Mouse (Mus musculus) myocyte (in vitro differentiated cells): Measurements from ENCODE around the gene Psmg1. TPM values are rescaled to one million over a fixed set of nuclear protein-coding genes. Genes with fewer than 3 reads are reported as not detected.

Experiments used
- H3K27me3 ChIP-seq: one replicate; pipeline ENCODE4 v1.6.1; 2011; ENCODE audit not compliant: control insufficient read depth, insufficient read depth, insufficient read length
- H3K36me3 ChIP-seq: one replicate; pipeline ENCODE4 v1.6.1; 2011; ENCODE audit not compliant: control insufficient read depth, insufficient read depth
- H3K4me2 ChIP-seq: one replicate; pipeline ENCODE4 v1.6.1; 2011; ENCODE audit warnings: low read depth, control low read depth
- H3K4me3 ChIP-seq: one replicate; pipeline ENCODE4 v1.5.1; 2011; ENCODE audit warnings: mild to moderate bottlenecking, control low read depth, moderate library complexity
- H3K79me2 ChIP-seq: one replicate; pipeline ENCODE4 v1.6.1; 2011; ENCODE audit not compliant: control insufficient read depth, insufficient read depth
- H3ac ChIP-seq: one replicate; pipeline ENCODE4 v1.6.1; 2011; ENCODE audit not compliant: control insufficient read depth, insufficient read length
- CEBPB ChIP-seq: IDR thresholded peaks from 2 replicates; pipeline ENCODE4 v1.6.1; 2011; ENCODE audit warnings: mild to moderate bottlenecking, moderate library complexity; ENCODE audit not compliant: poor library complexity, insufficient read depth, severe bottlenecking
- E2F4 ChIP-seq: IDR thresholded peaks from one replicate; pipeline ENCODE4 v1.6.1; 2011; ENCODE audit warnings: mild to moderate bottlenecking, control low read depth, moderate library complexity; ENCODE audit not compliant: insufficient read depth
- MAX ChIP-seq: IDR thresholded peaks from one replicate; pipeline ENCODE4 v1.6.1; 2011; ENCODE audit warnings: low read depth, mild to moderate bottlenecking, control low read depth
- MYOD1 ChIP-seq, 3 experiments: IDR thresholded peaks; one replicate each; pipeline ENCODE4 v1.6.1; 2011; ENCODE audit warnings: control low read depth in 2 of 3, low read depth in 2 of 3, mild to moderate bottlenecking in 2 of 3, moderate library complexity in 1 of 3; ENCODE audit not compliant: insufficient read length in 2 of 3, control insufficient read depth in 1 of 3
- MYOG ChIP-seq, 3 experiments: IDR thresholded peaks; one replicate each; pipeline ENCODE4 v1.6.1; 2011; ENCODE audit warnings: control low read depth in 2 of 3, low read depth in 2 of 3, mild to moderate bottlenecking in 2 of 3; ENCODE audit not compliant: insufficient read length in 2 of 3, control insufficient read depth in 1 of 3, insufficient read depth in 1 of 3
- POLR2A ChIP-seq: IDR thresholded peaks from one replicate; pipeline ENCODE4 v1.6.1; 2011; ENCODE audit warnings: low read depth, mild to moderate bottlenecking, control low read depth, moderate library complexity; ENCODE audit not compliant: insufficient read length
- POLR2AphosphoS2 ChIP-seq: IDR thresholded peaks from one replicate; pipeline ENCODE4 v1.6.1; 2011; ENCODE audit warnings: low read depth, control low read depth; ENCODE audit not compliant: insufficient read length
- REST ChIP-seq: IDR thresholded peaks from one replicate; pipeline ENCODE4 v1.6.1; 2011; ENCODE audit warnings: mild to moderate bottlenecking, control low read depth, moderate library complexity; ENCODE audit not compliant: insufficient read depth, insufficient read length
- SRF ChIP-seq: IDR thresholded peaks from one replicate; pipeline ENCODE4 v1.6.1; 2011; ENCODE audit warnings: low read depth; ENCODE audit not compliant: control insufficient read depth, insufficient read length
- TCF12 ChIP-seq: IDR thresholded peaks from one replicate; pipeline ENCODE4 v1.6.1; 2011; ENCODE audit warnings: mild to moderate bottlenecking, control low read depth; ENCODE audit not compliant: poor library complexity, insufficient read depth, severe bottlenecking
- TCF3 ChIP-seq: IDR thresholded peaks from one replicate; pipeline ENCODE4 v1.6.1; 2011; ENCODE audit warnings: low read depth, control low read depth; ENCODE audit not compliant: insufficient read length
- USF1 ChIP-seq: IDR thresholded peaks from one replicate; pipeline ENCODE4 v1.6.1; 2011; ENCODE audit warnings: low read depth, mild to moderate bottlenecking, control low read depth, moderate library complexity
- polyA plus RNA-seq: library from polyadenylated mRNA; unstranded; fragments of >200 nt; fragmentation: generic; extraction: Trizol; gene quantifications from one replicate; pipeline ENCODE4 v1.2.1, GENCODE M21; 2012; ENCODE audit warnings: missing spikeins

The Psmg1 gene
- 38.5 TPM for polyA plus RNA-seq

DNA sequence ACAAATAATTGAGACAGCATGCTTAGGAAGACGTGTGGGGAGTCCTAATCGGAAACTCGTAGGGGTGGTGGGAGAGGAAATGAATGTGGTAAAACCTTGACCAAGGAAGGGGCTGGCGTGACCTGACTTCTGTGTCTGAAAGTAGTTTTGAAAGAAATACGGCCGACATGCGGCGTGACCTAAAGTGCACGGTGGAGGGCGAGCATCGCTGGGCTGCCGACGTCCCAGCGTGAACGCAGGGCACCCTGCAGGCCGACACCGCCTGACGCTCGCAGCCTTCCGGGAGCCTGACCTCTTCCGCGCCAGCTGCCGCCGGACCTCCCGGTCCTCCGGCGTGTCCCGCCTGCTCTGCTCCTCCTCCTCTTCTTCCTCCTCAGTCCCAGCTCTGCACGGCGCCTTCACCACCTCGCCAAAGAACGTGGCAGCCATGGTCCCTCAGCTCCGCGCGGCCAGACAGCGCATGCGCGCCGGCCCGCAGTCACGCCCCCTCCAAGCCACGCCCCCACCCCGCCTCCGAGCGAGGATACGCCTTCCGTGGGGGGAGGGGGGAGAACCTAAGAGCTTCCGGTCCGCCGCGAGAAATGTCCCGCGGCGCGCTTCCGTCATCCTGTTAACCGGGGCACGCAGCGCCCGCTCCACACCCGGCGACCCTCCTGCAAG is at the start of gene Psmg1:
Psmg1 (minus strand) TSS at position 499 of the 660 bp plus-strand sequence.
- H3ac ChIP-seq, result peak within 1 kb of the TSS; percentile 85
- peak within 1 kb of the TSS; percentile 46 for H3K4me3 ChIP-seq
- no peaks in the 10 kb centered on the region for H3K79me2 ChIP-seq
- peaks cover 7% of the 10 kb centered on the region for H3K36me3 ChIP-seq
- peak within 1 kb of the TSS; percentile 90 for H3K4me2 ChIP-seq
- no peaks in the 10 kb centered on the region for H3K27me3 ChIP-seq
- TF ChIP-seq MAX (peak; percentile 4), USF1 (no peak), TCF12 (no peak), TCF3 (no peak), E2F4 (no peak), SRF (no peak), MYOD1 (IDR thresholded peaks at IDR 0.05; ENCODE audit: control insufficient read depth in 1 of 3, insufficient read length in 2 of 3, low read depth in 2 of 3) (peak in 1 of 3 experiments; percentile 5), MYOG (IDR thresholded peaks at IDR 0.05; ENCODE audit: control insufficient read depth in 1 of 3, insufficient read depth in 1 of 3, insufficient read length in 2 of 3, low read depth in 2 of 3) (peak in 1 of 3 experiments; percentile 1), CEBPB (no peak), POLR2A (peak; percentile 98), POLR2AphosphoS2 (peak; percentile 97), REST (peak; percentile 38)

DNA sequence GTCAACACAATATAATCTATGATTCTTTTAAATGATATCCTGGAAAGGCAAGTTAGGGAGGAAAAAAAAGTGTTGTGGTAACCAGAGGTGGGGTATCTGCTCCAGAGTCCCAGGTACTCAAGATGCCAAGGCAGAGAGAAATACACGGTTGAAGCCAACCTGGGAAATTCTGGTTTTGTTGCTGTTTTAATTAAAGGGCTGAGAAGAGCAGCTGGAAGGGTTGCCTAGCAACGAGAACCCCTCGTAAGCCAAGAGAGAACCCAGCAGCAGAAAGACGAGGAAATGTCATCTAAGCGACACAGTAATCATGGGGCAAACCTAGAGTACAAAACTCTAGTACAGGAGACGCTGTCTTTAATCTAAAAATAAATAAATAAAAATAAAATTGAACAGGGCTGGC is 48.8 kb upstream of the Psmg1 start:
- no peak for TF ChIP-seq MYOG (IDR thresholded peaks at IDR 0.05; ENCODE audit: control insufficient read depth in 1 of 3, insufficient read depth in 1 of 3, insufficient read length in 2 of 3, low read depth in 2 of 3)
- TF ChIP-seq USF1, result no peak
- no peak for TF ChIP-seq POLR2AphosphoS2
- TF ChIP-seq CEBPB, result no peak
- no peak for TF ChIP-seq E2F4
- no peak for TF ChIP-seq REST
- TF ChIP-seq MYOD1 (IDR thresholded peaks at IDR 0.05; ENCODE audit: control insufficient read depth in 1 of 3, insufficient read length in 2 of 3, low read depth in 2 of 3), result no peak
- no peak for TF ChIP-seq TCF12
- TF ChIP-seq SRF, result no peak
- TF ChIP-seq TCF3, result no peak
- TF ChIP-seq POLR2A, result no peak
- no peak for TF ChIP-seq MAX

DNA sequence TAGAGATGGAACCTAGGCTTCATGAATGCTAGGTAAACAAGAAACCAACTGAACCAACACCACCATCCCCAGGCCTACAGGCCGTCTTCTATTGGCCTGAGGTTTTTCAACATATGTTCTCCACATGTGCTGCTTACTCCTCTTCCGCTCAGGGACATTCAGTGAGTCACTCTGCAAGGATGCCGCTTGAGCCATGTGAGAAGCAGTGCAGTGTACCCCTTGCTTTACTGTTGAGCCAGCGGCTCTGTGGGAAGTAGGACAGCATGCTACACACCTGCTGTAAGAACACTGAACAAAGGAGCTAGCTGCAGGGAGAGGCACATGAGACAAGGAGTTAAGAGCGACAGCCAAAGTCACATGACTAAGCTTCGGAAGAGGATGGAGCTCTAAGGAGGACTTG is 43.7 kb upstream of the Psmg1 start:
- no peak overlapping the region for H3ac ChIP-seq
- peaks cover 82% of the 10 kb centered on the region for H3K36me3 ChIP-seq
- H3K4me3 ChIP-seq, result no peak overlapping the region
- H3K79me2 ChIP-seq, result no peaks in the 10 kb centered on the region
- H3K4me2 ChIP-seq, result no peak overlapping the region
- no peaks in the 10 kb centered on the region for H3K27me3 ChIP-seq
- TF ChIP-seq CEBPB (no peak), USF1 (no peak), TCF12 (no peak), MYOG (IDR thresholded peaks at IDR 0.05; ENCODE audit: control insufficient read depth in 1 of 3, insufficient read depth in 1 of 3, insufficient read length in 2 of 3, low read depth in 2 of 3) (no peak), POLR2A (no peak), POLR2AphosphoS2 (no peak), E2F4 (no peak), SRF (no peak), TCF3 (no peak), REST (no peak), MAX (no peak), MYOD1 (IDR thresholded peaks at IDR 0.05; ENCODE audit: control insufficient read depth in 1 of 3, insufficient read length in 2 of 3, low read depth in 2 of 3) (no peak)

More for the DNA sequence above, 48.8 kb upstream of the Psmg1 start:
- Histone ChIP-seq H3K36me3 (peaks cover 76% of the 10 kb centered on the region), H3ac (no peak overlapping the region), H3K4me3 (no peak overlapping the region), H3K27me3 (no peaks in the 10 kb centered on the region), H3K79me2 (no peaks in the 10 kb centered on the region), H3K4me2 (no peak overlapping the region)

DNA sequence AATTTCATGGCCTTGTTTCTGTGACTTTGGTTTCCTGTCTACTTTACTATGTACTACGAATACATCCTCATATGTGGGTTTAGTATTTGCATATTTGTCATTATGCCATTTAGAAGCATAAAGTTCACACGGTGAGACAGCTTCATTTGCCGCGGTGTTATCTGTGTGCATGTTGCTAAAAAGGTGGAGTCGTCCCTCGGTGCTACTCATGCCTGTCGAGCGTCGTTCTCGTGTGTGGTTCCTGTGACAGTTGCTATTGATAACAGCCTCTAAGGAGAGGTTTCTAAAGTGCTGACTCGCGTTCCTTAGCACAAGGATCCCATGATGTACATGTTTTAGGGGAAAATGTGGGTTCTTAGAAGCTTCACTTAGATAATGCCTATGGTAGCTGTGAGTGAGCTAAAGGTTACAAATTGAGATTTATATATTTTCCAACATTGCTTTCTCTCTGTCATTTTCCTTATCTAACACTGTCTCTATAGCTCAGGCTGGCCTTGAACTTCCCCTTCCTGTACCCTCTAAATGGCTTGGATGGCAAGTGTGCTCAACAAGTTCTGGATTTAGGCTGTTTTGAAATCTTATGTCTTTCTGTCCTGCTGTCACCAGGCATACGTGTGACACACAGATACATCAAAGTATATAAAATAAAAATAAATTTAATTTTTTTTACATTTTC is 41.7 kb upstream of the Psmg1 start:
- no peak overlapping the region for H3K4me2 ChIP-seq
- no peaks in the 10 kb centered on the region for H3K79me2 ChIP-seq
- peaks cover 84% of the 10 kb centered on the region for H3K36me3 ChIP-seq
- TF ChIP-seq TCF12 (no peak), SRF (no peak), CEBPB (no peak)
- no peak overlapping the region for H3ac ChIP-seq
- H3K27me3 ChIP-seq, result no peaks in the 10 kb centered on the region
- H3K4me3 ChIP-seq, result no peak overlapping the region
